Mouse (Mus musculus) cortical plate, adult 2 months (tissue): ENCODE measurements at regions not wholly inside any gene's neighbourhood (a gene's known extent, or its start where the extent isn't known, plus 50 kb on each side); places are given as distances from the start of the nearest gene placed in this dataset.

ENCODE experiments used
- CTCF ChIP-seq: fragments of 200-500 bp; IDR thresholded peaks from 2 replicates; pipeline ENCODE4 v1.5.1; 2011; ENCODE audit warnings: mild to moderate bottlenecking, control low read depth, low read length; ENCODE audit not compliant: insufficient read depth; ENCODE audit errors: extremely low read depth
- POLR2A ChIP-seq: fragments of 200-500 bp; IDR thresholded peaks from 2 replicates; pipeline ENCODE4 v1.6.1; 2011; ENCODE audit warnings: mild to moderate bottlenecking, low read length, control low read depth; ENCODE audit not compliant: insufficient read depth; ENCODE audit errors: extremely low read depth

DNA sequence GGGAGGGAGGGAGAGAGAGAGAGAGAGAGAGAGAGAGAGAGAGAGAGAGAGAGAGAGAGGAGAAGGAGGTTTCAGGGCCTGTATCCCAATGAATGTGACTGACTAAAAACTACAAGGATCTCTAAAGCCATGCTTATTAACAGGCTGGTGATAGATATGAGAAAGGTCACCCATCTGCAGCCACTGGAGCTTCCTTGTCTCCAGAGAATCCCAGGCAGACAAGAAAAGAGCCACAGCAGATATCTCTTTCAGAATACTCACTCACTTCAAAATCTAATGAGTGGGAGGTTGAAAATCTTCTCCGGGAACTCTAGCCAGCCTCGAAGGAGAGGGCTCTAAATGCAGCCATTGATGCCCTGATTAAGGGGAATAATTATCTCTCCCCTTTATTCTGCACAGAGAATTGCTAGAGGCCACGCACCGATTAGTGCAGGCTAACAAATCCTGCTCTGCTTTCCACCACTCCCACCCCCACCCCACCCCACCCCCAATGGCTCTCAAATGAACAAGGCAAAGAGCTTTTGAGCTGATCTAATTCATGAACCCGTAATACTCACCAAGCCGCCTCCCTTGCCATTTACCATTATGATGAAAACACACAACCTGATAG is 189.5 kb upstream of the Sox9 start:
- TF ChIP-seq POLR2A (no peak), CTCF (no peak)
